Mouse (Mus musculus): Measurements from ENCODE around the gene Prpsap1.
"Not testable (repeated sequence)": the region's sequence is repeated elsewhere in the genome, so short reads cannot be mapped to it uniquely, and the experiment has no call there.

Gene Prpsap1

GRCm38 (mm10) chr11:116488207-116488606 lies 5.8 kb downstream of the Prpsap1 start:
- no peak for DNase-seq (ENCODE audit: low spot score)

- DNase-seq (ENCODE audit: low spot score), result no peak
Observed at GRCm38 (mm10) chr11:116484261-116484660, 9.7 kb downstream of the Prpsap1 start.

DNA sequence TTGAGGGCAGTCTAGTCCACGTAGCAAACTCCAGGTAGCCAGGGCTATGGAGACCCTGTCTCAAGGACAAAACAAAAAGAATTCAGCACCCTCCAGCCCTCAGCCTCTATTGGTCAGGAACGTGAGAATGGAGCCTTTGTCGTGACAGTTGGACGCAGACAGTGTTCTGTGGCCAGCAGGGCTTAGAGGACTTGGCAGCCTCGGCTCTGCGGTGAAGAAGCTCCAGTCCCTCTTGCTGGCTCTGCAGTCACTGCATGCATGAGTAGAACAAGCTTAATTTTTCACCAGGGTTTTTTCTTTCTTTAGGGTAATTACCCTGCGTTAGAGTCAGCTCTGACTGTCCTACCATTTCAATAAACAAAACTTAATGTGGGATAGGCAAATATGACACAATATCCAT lies 12.2 kb downstream of the Prpsap1 start:
- DNase-seq (ENCODE audit: low spot score), result no peak

DNA sequence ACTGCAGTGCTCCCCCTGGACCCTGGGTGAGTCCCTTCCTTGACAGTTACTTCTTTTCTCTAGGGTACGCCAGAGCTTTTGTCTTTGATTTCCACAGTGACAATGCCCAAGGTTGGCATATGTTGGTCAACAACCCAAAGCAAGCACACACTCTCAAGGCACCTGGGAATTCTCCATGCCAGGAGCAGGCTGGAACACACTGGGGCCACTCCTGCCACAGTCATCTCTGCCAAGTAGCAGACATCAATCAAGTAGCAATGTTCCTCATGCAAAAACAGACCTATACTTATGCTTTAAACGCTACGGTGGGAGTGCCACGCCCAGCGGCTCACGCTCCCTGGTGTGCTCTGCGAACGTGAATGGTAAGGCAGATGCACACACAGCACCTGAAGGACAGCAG lies 13.0 kb downstream of the Prpsap1 start:
- DNase-seq (ENCODE audit: low spot score), result no peak

GRCm38 (mm10) chr11:116479832-116480231 lies 14.2 kb downstream of the Prpsap1 start:
- DNase-seq (ENCODE audit: low spot score), result peak; percentile 31

DNA sequence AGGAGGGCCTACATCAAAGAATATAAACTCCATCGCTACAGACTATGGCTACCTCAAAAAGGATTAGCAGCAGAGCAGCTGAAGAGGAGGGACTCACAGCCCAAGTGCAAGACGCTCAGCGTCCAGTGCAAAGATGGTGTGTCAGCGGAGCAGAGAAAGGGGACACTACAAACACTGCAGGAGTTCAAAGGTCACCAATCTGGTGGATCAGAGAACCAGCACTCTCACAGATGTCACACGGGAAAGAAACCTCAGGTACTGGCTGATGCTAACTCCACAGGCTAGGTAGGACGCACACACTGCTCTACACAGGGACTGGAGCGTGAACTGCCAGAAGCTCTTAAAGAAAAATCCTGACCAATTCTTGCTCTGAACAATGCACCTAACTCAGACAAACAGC lies 15.0 kb downstream of the Prpsap1 start:
- no peak for DNase-seq (ENCODE audit: low spot score)

DNA sequence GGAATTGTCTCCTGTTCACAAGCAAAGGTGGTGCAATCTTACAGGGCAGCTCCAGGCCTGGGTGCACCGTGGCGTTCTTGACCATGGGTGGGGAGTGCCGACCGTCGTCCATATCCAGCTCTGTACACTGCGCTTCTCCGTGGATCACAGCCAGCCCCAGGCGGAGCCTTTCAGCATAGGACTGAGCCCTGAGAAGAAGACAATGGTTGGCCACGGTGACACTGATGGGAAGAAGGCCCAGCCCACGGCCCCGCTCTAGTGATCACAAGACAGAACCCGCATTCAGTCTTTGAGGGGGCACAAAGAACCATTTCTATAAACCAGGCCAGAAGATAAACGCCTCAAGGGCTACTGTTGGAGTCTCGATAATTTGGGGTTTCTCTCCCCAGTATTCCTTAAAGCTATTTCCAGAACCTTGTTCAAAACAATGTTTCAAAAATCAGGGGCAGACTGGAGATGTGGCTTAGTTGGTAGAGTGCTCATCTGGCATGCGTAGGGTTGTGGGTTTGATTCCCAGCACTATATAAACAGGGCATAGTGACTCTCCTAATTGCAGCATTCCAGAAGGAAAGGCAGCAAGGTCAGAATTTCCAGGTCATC lies 16.7 kb downstream of the Prpsap1 start:
- no peak for DNase-seq (ENCODE audit: low spot score)

DNA sequence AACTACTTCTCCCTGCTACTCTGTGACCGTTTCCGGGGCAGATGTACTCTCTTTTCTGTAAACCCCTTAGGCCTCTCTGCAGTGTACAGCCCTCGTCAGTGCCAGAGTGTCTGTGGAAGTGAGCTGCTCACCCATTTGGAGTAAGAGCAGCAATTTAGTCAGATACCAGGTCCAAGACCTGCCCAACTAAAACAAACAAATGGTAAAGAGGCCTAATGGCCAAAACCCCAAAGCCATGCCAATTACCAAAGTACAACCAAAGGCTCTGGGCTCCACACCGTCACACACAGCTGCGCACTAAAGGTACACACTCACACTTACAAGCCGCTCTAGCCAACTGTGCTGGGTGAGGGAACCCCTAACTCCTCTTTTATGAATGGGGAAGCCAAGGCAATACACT lies 17.3 kb downstream of the Prpsap1 start:
- no peak for DNase-seq (ENCODE audit: low spot score)

DNA sequence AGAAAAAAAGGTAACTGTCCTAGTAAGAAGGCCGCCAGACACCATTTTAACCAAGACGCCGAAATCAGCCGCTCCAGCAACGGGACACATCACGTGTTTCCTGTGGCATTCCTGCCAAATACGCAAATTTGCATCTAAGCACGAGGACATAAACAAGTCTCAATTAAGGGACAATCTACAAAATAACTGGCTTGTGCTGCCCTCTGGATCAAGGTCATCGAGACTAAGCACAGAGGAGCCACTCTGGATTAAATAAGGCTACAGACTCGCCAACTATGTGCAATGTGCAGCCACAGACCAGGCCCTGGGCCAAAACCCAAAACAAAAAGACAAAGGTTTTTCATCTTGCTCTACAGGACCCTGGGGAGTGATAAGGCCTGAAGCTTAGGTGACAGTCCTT lies 18.0 kb downstream of the Prpsap1 start:
- DNase-seq (ENCODE audit: low spot score), result no peak

DNA sequence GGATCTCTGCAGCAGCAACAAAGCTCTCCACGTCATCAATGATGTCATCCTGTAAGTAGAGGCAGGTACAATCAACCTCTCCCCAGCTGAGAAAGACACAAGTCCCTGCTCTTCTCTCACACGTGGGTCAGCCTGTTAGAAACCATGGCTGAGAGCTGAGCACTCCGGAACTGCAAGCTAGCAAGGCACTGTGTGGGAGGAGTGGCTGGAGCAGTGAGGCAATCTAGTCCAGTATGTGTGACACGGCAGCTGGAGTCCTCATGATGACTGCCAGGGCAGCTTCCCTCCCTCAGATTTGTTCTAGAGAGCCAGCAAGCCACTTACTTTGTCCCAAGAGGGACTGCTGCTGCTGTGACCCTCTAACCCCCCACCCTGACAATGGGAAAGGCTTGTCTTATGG lies 21.7 kb downstream of the Prpsap1 start:
- DNase-seq (ENCODE audit: low spot score), result no peak

DNA sequence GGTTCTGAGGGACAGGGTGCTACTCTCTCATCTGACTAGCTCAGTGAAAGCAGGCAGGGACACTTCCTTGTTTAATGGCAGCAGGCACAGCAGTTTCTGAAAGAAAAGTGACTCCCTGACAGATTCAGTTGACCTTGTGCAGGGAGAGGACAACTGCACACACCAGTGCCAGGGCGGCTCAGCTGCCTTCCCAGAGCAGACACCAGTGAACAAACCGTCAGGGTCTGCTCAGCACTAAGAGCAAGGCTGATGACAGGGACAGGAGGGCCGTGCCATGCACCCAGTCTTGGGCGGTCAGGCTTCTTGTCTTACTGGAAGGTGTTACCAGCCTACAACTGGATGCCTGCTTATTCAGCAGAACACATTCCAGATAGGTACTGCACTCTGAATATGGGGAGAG lies 23.1 kb downstream of the Prpsap1 start:
- no peak for DNase-seq (ENCODE audit: low spot score)

DNA sequence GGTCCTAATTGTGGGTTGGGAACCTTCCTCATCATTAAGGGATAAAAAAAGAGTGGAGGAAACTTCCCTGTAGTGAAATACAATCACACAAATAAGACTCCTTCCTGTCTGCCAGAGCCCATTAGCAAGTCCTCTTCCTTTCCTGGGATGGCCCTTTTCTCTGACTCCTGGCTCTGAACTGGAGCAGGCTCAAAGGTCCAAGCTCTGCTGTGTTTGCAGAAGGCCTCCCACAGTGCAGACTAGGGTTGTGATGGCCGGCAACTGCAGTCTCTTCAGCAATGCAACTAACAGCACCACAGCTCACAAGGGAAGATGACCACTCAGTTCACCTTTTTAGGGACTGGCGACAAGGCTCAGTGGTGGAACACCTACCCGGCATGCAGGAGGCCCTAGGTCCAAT lies 23.8 kb downstream of the Prpsap1 start:
- DNase-seq (ENCODE audit: low spot score), result no peak

DNA sequence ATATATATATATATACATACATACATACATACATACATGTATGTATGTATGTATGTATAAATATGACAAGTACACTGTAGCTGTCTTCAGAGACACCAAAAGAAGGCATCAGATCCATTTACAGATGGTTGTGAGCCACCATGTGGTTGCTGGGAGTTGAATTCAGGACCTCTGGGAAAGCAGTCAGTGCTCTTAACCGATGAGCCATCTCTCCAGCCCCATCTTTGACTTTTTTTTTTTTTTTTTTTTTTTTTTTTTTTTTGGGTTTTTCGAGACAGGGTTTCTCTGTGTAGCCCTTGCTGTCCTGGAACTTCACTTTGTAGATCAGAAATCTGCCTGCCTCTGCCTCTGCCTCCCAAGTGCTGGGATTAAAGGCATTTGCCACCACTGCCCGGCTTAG lies 25.7 kb downstream of the Prpsap1 start:
- not testable (repeated sequence) for DNase-seq (ENCODE audit: low spot score)

- no peak for DNase-seq (ENCODE audit: low spot score)
Observed at GRCm38 (mm10) chr11:116466141-116466540, 27.9 kb downstream of the Prpsap1 start, which contains the start of gene Qrich2. Qrich2 (minus strand) TSS chr11:116466241.

DNA sequence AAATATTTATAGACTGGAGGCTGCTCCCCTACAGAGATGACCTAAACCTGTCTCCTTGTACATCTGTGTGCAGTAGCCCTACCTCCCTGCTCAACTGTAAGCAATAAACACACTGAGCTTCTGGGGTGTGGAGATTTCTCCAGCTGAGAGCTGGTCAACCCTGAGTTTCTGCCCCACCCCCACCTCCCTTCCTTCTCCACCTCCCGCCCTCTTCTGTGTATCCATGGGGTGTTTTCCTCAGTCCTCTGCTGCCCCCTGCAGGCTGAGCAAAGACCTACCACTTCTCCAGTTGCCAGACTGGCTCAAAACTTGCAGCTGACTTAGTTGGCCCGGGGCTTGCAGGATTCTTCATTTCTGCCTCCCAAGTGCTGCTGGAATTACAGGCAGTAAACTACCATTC lies 30.2 kb downstream of the Prpsap1 start:
- peak; percentile 91 for DNase-seq (ENCODE audit: low spot score)

DNA sequence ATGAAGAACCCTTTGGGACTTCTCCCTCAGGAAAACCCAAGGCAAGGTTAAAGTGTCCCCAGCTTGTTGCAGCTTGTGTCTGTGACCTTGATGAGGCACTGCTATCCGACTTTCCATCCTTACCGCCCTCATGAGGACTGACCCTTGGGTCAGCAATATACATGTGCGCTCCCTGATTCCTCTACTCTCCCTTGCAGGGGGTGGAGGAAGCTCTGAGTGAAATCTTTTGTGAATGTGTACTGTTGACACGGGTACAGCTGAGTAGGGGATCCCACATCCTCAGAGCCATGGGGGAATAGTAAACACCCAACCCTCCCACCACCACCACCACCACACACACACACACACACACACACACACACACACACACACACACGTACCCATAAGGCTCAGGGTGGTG lies 30.7 kb downstream of the Prpsap1 start:
- DNase-seq (ENCODE audit: low spot score), result no peak

- no peak for DNase-seq (ENCODE audit: low spot score)
Observed at GRCm38 (mm10) chr11:116459786-116460185, 34.2 kb downstream of the Prpsap1 start.

- no peak for DNase-seq (ENCODE audit: low spot score)
Observed at GRCm38 (mm10) chr11:116456234-116456633, 37.8 kb downstream of the Prpsap1 start.

DNA sequence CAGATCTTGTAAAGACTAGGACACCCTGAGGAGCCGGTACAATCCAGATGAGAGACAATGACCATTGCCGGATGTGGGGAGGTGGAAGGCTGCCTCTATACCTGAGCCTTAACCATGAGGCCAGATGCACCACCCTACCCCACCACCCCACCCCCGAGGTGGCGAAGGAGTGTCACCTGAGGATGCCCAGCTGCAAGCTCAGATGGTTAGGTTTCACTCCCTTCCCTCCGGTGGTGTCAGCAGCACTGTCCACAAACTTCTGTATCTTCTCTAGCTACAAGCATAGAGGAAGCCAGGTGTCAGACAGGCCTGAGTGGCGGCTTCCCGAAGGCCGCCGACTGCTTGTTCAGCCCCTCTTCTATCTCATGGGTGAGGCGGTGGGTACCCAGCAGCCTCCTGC lies 40.1 kb downstream of the Prpsap1 start:
- DNase-seq (ENCODE audit: low spot score), result no peak

DNA sequence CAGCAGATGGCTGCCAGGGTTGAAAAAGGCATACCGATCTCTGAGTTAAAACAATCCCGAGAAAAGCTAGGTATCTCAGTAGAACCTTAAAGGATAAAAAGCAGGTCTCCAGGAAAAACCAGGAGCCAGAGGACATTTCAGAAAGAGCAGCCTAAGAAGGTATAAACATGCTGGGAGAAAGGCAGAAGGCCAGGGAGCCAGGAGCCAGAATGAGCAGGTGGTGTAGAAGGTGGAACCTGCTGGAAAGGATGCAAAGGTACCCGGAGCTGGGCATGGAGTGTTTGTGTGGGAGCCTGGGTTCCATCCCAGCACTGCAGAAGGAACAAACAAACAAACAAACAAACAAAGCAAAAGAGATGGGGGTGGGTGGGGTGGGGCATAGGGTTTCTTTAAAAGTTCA lies 44.7 kb downstream of the Prpsap1 start:
- DNase-seq (ENCODE audit: low spot score), result no peak

- no peak for DNase-seq (ENCODE audit: low spot score)
Observed at GRCm38 (mm10) chr11:116447822-116448221, 46.2 kb downstream of the Prpsap1 start.

- no peak for DNase-seq (ENCODE audit: low spot score)
Observed at GRCm38 (mm10) chr11:116446308-116446887, 47.6 kb downstream of the Prpsap1 start.

DNA sequence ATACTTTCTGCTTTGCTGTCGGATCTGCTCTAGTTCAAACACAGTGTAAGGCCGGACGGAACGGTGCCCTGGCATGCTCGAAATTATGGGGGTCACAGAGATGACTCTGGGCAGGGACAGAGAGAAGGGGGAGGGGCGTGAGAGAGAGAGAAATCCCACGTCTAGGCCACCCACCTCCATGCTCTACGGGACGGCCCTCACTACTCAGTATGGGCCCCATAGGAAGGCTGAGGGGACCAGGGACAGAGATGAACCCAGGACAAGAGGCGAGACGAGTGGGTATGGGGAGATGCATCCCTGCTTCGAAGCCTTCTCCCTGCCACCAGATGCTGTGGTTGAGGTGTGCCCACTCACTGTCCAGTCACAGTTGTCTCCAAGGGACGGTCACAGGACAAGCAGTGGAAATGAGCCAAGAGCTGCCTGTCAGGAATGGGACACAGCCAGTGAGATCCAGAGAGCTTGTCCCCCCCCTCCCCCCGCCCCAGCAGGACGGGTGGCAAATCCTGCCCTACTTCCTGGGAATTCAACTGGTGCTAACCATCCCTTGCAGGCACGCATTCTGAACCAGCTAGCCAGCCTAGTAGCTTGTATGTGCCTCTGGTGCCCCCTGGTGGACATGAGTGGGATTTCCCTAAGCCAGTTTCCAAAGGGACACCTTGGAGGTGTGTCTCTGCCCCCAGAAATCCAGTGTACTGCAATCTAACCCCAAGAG lies 48.2 kb downstream of the Prpsap1 start:
- DNase-seq (ENCODE audit: low spot score), result peak; percentile 97

DNA sequence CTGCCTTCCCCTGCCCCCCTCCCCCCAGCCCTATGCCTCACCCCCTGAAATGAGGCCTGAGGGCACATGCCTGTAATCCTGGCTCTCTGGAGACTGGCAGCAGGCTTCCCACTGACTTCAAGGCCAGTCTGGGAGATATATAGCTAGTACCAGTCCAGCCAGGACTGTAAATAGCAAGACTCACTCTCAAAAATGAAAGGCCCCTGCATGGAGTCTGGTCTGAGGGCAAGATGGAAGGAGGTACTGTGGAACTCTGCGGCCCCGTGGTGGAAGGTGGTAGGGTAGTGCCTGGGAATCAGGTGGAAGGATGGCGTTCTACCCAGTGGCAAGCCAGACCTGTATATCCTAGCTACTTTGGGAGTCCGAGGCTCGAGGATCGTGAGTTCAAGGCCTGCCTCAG lies 50.1 kb downstream of the Prpsap1 start:
- no peak for DNase-seq (ENCODE audit: low spot score)

Measured in retina, embryonic 14.5 days (tissue).